Mouse (Mus musculus) liver, postnatal 0 days (tissue): ENCODE measurements at regions not wholly inside any gene's neighbourhood (a gene's known extent, or its start where the extent isn't known, plus 50 kb on each side); places are given as distances from the start of the nearest gene placed in this dataset.

Source experiments
- CTCF ChIP-seq: sonication (generic); IDR thresholded peaks from 2 replicates; pipeline ENCODE4 v1.5.1; 2016; ENCODE audit warnings: antibody characterized with exemption, low read depth
- EP300 ChIP-seq: IDR thresholded peaks from 2 replicates; pipeline ENCODE4 v1.6.1; 2016; ENCODE audit warnings: antibody characterized with exemption, low read depth, mild to moderate bottlenecking

GRCm38 (mm10) chr6:51744607-51745006 lies 220.9 kb downstream of the Snx10 start:
- TF ChIP-seq CTCF (no peak), EP300 (no peak)
